Mouse (Mus musculus) brain, embryonic 14.5 days (tissue): ENCODE measurements around the gene 4930404H24Rik. TPM values are rescaled to one million over a fixed set of nuclear protein-coding genes. Genes with fewer than 3 reads are reported as not detected.

Source experiments
- DNase-seq: peaks from one replicate; pipeline ENCODE4 v3.0.0-alpha.2; 2011; ENCODE audit warnings: low read depth
- CTCF ChIP-seq: fragments of 200-500 bp; IDR thresholded peaks from 2 replicates; pipeline ENCODE4 v1.5.1; 2012; ENCODE audit warnings: inconsistent platforms, mild to moderate bottlenecking, moderate library complexity, borderline replicate concordance; ENCODE audit not compliant: insufficient read depth, insufficient read length; ENCODE audit errors: extremely low read depth
- POLR2A ChIP-seq: fragments of 200-500 bp; IDR thresholded peaks from 2 replicates; pipeline ENCODE4 v1.6.1; 2012; ENCODE audit warnings: mild to moderate bottlenecking, inconsistent platforms, borderline replicate concordance; ENCODE audit not compliant: poor library complexity, insufficient read depth, insufficient read length, severe bottlenecking; ENCODE audit errors: extremely low read depth
- polyA plus RNA-seq: library from polyadenylated mRNA; depleted of rRNA; stranded (reverse); fragments of >200 nt; gene quantifications from 2 replicates; pipeline ENCODE4 v1.2.3, GENCODE M21; 2012; rRNA removed

Gene 4930404H24Rik
- not detected in 2 replicates for polyA plus RNA-seq

GRCm38 (mm10) chr2:153492573-153493392 lies at the start of gene 4930404H24Rik:
Gene 4930404H24Rik (plus strand): TSS chr2:153492790.
- peak; percentile 97 for DNase-seq
- TF ChIP-seq CTCF (no peak), POLR2A (peak; percentile 56)

GRCm38 (mm10) chr2:153443434-153444240 lies 49.0 kb upstream of the 4930404H24Rik start:
- TF ChIP-seq CTCF (no peak), POLR2A (0 out of 2 replicates have a peak, but pooled peaks have one; percentile 14)
- peak; percentile 62 for DNase-seq

GRCm38 (mm10) chr2:153444254-153445136 lies 48.1 kb upstream of the 4930404H24Rik start:
- DNase-seq = peak; percentile 95
- TF ChIP-seq CTCF = no peak
- peak; percentile 83 for TF ChIP-seq POLR2A

- peak; percentile 77 for DNase-seq
These were observed 47.2 kb upstream of the 4930404H24Rik start for GRCm38 (mm10) chr2:153445137-153446016.

GRCm38 (mm10) chr2:153446017-153446408 lies 46.6 kb upstream of the 4930404H24Rik start:
- TF ChIP-seq CTCF (peak; percentile 61; the same call in 1 of the 2 replicates), POLR2A (no peak)
- peak; percentile 92 for DNase-seq

More at GRCm38 (mm10) chr2:153445137-153446016, 47.2 kb upstream of the 4930404H24Rik start:
- TF ChIP-seq POLR2A (0 out of 2 replicates have a peak, but pooled peaks have one; percentile 35), CTCF (no peak)

GRCm38 (mm10) chr2:153446476-153446875 lies 46.1 kb upstream of the 4930404H24Rik start:
- DNase-seq = no peak
- TF ChIP-seq CTCF (no peak), POLR2A (no peak)

- no peak for DNase-seq
- TF ChIP-seq CTCF = no peak
- TF ChIP-seq POLR2A = no peak
These were observed 44.9 kb upstream of the 4930404H24Rik start for GRCm38 (mm10) chr2:153447719-153448118.

- no peak for DNase-seq
- no peak for TF ChIP-seq CTCF
- TF ChIP-seq POLR2A = no peak
These were observed 44.1 kb upstream of the 4930404H24Rik start for GRCm38 (mm10) chr2:153448519-153448918.

- TF ChIP-seq CTCF (no peak), POLR2A (no peak)
- DNase-seq = peak; percentile 48
These were observed 38.4 kb upstream of the 4930404H24Rik start for GRCm38 (mm10) chr2:153453961-153454759.

GRCm38 (mm10) chr2:153454841-153455506 lies 37.6 kb upstream of the 4930404H24Rik start:
- TF ChIP-seq POLR2A (no peak), CTCF (no peak)
- DNase-seq = no peak
